Mouse (Mus musculus) midbrain, embryonic 16.5 days (tissue): ENCODE results near the gene Adamtsl1. TPM values are rescaled to one million over a fixed set of nuclear protein-coding genes. Genes with fewer than 3 reads are reported as not detected.
A peak's percentile ranks its signal among the peaks of the same experiment; 100 is the strongest.

Source experiments
- ATAC-seq: fragments of 200-750 bp; cut with Nextera tagmentation; 2 replicates; pipeline ENCODE4 v1.8.0; 2017; ENCODE audit warnings: moderate TSS enrichment
- H3K27ac ChIP-seq: fragments of 300-500 bp; sonication (generic); 2 replicates; pipeline ENCODE4 v1.5.1; 2014; ENCODE audit warnings: mild to moderate bottlenecking, low read length, mixed read lengths
- H3K27me3 ChIP-seq: fragments of 300-500 bp; sonication (generic); 2 replicates; pipeline ENCODE4 v1.6.1; 2014; ENCODE audit warnings: low read depth, low read length, mixed read lengths; ENCODE audit not compliant: control insufficient read depth, insufficient read depth
- H3K36me3 ChIP-seq: fragments of 300-500 bp; sonication (generic); 2 replicates; pipeline ENCODE4 v1.6.1; 2014; ENCODE audit warnings: mild to moderate bottlenecking, low read length, moderate library complexity, mixed read lengths; ENCODE audit not compliant: control insufficient read depth, insufficient read depth
- H3K4me1 ChIP-seq: fragments of 300-500 bp; sonication (generic); 2 replicates; pipeline ENCODE4 v1.6.1; 2014; ENCODE audit warnings: mild to moderate bottlenecking, low read length, mixed read lengths; ENCODE audit not compliant: control insufficient read depth, insufficient read depth
- H3K4me2 ChIP-seq: fragments of 300-500 bp; sonication (generic); 2 replicates; pipeline ENCODE4 v1.6.1; 2014; ENCODE audit warnings: mild to moderate bottlenecking, low read length, mixed read lengths
- H3K4me3 ChIP-seq: fragments of 300-500 bp; sonication (generic); 2 replicates; pipeline ENCODE4 v1.5.1; 2014; ENCODE audit warnings: low read depth, mild to moderate bottlenecking, low read length, moderate library complexity, mixed read lengths
- H3K9ac ChIP-seq: fragments of 300-500 bp; sonication (generic); 2 replicates; pipeline ENCODE4 v1.6.1; 2014; ENCODE audit warnings: low read depth, low read length, mixed read lengths
- H3K9me3 ChIP-seq: fragments of 300-500 bp; sonication (generic); replicated peaks from 2 replicates; pipeline ENCODE4 v1.6.1; 2014; ENCODE audit warnings: mild to moderate bottlenecking, low read length, mixed read lengths; ENCODE audit not compliant: control insufficient read depth, poor library complexity, severe bottlenecking
- WGBS: fragments of 180-500 bp; shearing (Covaris S2); extraction: QIAGEN DNeasy Blood & Tissue Kit; methylation state at CpG from one replicate; pipeline ENCODE4 v1.1.7; 2014; 5-methylcytosine and 5-hydroxymethylcytosine counted together
- polyA plus RNA-seq: library from polyadenylated mRNA; unstranded; fragments of >200 nt; fragmentation: Nextera tagmentation; extraction: Ambion mirVana; gene quantifications from 2 replicates; pipeline ENCODE4 v1.2.1, GENCODE M21; 2015

Gene Adamtsl1
- polyA plus RNA-seq, 1 experiment from 2014 or later = 8.2 TPM

DNA sequence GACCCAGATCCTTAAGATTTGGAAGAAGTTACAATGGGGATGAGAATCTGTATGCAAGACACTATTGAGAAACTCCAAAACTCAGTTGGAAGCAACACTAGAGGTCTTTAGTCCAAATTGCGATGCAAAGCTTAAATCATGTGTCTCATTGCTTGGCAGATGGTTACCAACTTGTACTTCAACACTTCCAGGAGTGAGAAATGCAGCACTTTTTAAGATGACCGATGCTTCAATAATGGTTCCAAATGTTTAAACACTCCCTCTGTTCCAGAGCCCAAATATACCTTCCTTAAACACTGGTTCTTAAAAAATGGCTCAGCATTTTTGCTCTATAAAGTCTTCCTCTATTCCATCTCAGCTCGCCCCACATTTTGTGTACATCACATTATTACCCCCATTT lies 499.7 kb downstream of the Adamtsl1 start:
- no peak for ATAC-seq
- 94% methylated on average over 3 of the region's 3 CpGs for WGBS

DNA sequence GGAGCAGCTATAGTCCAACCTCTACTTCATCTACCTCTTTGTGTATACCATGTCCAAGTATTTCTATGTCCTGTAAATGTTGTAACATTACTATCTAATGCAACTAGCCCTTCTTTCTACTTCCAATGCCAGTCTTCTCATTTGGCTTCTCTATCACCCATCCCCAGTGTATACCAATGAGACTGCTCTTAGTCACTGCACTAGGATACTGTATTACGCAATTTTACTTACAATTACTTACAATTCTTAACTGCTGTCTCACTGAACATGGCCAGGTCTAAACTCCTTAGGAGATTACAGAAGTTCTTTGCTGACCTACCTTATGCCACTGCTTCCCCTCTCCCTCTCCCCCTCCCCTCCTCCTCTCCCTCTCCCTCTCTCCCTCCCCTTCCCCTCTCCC lies 505.0 kb downstream of the Adamtsl1 start:
- no peak overlapping the region for H3K4me2 ChIP-seq
- H3K27ac ChIP-seq = no peak overlapping the region
- H3K27me3 ChIP-seq = no peaks in the 10 kb centered on the region
- ATAC-seq = no peak
- peaks cover 2% of the 10 kb centered on the region; the same call in 1 of the 2 replicates for H3K4me1 ChIP-seq
- H3K9ac ChIP-seq = no peak overlapping the region
- no peak overlapping the region for H3K4me3 ChIP-seq
- WGBS = 91% methylated on average over 1 of the region's 1 CpGs
- H3K36me3 ChIP-seq = no peaks in the 10 kb centered on the region
- H3K9me3 ChIP-seq = no peaks in the 10 kb centered on the region

More for the DNA sequence above, 499.7 kb downstream of the Adamtsl1 start:
- Histone ChIP-seq H3K4me2 (no peak overlapping the region), H3K9me3 (no peaks in the 10 kb centered on the region), H3K36me3 (no peaks in the 10 kb centered on the region), H3K27ac (no peak overlapping the region), H3K27me3 (no peaks in the 10 kb centered on the region), H3K4me1 (no peaks in the 10 kb centered on the region), H3K4me3 (no peak overlapping the region), H3K9ac (no peak overlapping the region)

DNA sequence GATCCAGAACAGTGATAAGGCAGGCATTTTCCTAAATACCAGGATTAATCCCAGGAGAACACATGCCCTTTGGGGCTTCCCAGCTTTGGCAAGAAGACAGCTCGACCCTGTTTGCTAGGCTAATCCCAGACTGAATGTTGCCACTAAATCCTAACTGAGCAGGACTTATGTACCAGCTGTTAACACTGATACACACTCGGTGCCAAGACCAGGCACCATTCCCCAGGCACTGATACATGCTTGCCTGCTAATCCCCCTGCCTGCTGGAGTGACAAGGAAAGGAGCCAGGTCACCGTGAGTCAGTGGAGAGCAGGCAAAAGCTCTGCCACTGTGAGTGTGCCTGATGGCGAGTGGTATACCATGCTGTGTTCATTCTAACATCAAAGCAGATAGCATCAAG lies 505.6 kb downstream of the Adamtsl1 start:
- peak; percentile 84 for ATAC-seq
- Histone ChIP-seq H3K9me3 (no peaks in the 10 kb centered on the region), H3K27ac (no peak overlapping the region), H3K36me3 (no peaks in the 10 kb centered on the region), H3K27me3 (no peaks in the 10 kb centered on the region), H3K4me2 (no peak overlapping the region), H3K4me3 (no peak overlapping the region), H3K4me1 (peaks cover 2% of the 10 kb centered on the region; the same call in 1 of the 2 replicates), H3K9ac (no peak overlapping the region)
- 12% methylated on average over 4 of the region's 4 CpGs for WGBS

DNA sequence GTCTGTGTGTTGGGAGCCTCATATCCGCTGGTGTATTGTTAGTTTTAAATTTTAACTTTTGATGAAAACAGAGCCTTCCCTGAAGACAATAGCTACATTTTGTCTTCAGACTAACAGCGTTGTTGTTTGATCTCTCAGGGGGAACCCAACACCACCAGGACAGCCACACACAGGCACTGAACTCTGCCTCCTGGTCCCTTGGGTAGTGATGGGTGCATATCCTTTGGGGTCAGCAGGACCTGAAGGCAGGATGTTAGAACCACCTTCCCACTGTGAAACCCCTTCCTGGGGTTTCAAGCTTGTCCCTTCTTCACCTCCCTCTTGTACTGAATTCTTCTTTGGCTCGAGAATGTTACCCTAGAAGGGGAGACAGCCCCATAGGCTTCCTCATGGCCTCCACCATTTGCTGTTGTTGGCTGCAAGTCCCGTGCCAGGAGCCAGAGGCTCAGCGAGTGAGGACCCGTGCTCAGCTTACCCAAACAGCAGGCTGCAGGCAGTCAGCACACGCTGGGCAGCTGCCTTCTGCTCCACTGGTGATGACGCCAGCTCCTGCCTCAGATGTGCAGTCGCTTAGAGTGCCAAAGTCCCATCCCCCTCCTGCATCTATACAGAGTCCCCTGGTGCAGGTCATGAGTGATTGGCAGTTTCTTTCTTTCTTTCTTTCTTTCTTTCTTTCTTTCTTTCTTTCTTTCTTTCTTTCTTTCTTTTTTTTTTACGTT lies 506.6 kb downstream of the Adamtsl1 start:
- 27% methylated on average over 10 of the region's 10 CpGs for WGBS
- H3K4me2 ChIP-seq = no peak overlapping the region
- H3K27me3 ChIP-seq = no peaks in the 10 kb centered on the region; the same call in 1 of the 2 replicates
- H3K4me1 ChIP-seq = peaks cover 2% of the 10 kb centered on the region; the same call in 1 of the 2 replicates
- no peaks in the 10 kb centered on the region for H3K9me3 ChIP-seq
- H3K4me3 ChIP-seq = no peak overlapping the region
- ATAC-seq = peak; percentile 81
- H3K36me3 ChIP-seq = no peaks in the 10 kb centered on the region
- no peak overlapping the region for H3K9ac ChIP-seq
- H3K27ac ChIP-seq = no peak overlapping the region

DNA sequence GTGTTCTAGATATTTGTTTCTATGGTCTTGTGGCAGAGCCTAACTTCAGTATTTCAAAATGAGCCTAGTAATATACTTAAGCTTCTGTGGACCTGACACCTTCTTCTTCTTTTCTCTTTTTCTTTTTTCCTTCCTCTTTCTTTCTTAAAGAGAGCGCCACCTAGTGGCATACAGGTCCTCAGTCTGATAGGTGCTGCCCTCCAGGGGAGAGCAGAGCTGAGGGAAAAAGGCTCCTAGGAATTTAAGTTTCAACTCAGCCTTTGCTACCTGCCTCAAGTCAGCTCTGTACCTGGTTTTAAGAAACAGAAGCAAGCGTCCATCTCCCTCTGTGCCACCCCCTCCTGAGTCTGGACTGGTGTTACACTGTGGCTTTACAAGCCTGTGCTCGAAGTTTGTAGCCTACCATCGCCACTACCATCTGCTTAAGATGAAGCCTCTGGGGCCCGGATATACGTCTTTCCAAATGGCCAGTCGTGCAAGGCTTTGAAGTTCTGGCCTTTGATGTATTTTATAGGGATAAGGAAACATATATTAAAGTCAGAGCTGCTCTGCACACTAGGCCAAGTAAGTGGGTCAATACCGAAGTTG lies 510.7 kb downstream of the Adamtsl1 start:
- no peak for ATAC-seq
- 56% methylated on average over 8 of the region's 8 CpGs for WGBS
- Histone ChIP-seq H3K4me1 (peaks cover 2% of the 10 kb centered on the region; the same call in 1 of the 2 replicates), H3K27me3 (no peaks in the 10 kb centered on the region; the same call in 1 of the 2 replicates), H3K9ac (no peak overlapping the region), H3K36me3 (no peaks in the 10 kb centered on the region), H3K4me2 (no peak overlapping the region), H3K9me3 (no peaks in the 10 kb centered on the region), H3K4me3 (no peak overlapping the region), H3K27ac (no peak overlapping the region)

DNA sequence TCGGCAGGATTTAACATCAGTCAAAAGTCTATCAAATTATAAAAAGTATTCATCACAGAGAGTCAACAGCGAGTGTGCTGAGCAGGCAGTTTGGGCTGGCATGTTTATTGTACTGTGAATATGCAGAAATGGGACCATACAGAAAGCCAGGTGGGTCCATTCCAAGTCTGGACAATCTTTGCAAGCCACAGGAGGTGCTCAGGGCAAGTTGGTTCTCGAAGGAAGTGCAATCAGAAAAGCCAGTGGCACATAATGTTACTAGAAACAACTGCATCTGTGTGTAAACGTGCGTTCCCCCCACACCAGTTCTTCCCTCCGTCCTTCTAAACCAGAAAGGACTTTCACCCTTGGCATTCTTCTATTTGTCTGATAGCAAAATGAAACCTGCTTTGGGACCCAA lies 515.5 kb downstream of the Adamtsl1 start:
- Histone ChIP-seq H3K27me3 (no peaks in the 10 kb centered on the region; the same call in 1 of the 2 replicates), H3K4me3 (no peak overlapping the region), H3K9ac (no peak overlapping the region), H3K4me2 (no peak overlapping the region), H3K27ac (no peak overlapping the region), H3K36me3 (no peaks in the 10 kb centered on the region), H3K9me3 (no peaks in the 10 kb centered on the region), H3K4me1 (peaks cover 3% of the 10 kb centered on the region; the same call in 1 of the 2 replicates)
- no peak for ATAC-seq
- WGBS = 84% methylated on average over 6 of the region's 6 CpGs

DNA sequence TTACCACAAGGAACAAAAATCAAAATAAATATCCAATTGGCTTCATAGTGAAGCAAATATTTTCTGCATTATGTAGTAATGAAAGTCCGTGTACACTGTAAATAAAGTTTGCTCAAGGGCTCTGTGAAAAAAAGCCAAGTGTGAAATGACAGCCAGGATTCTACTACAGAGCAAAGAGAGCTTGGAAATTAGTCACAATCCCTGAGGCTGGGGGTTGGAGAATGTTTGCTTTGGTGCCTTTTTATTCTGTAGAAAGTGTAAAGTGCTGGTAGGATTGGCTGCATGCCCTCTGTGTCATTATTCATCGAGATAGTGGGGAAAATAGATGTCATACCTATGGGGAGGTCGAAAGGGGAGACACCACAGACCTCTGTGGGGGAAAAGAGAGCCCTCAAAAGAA lies 516.2 kb downstream of the Adamtsl1 start:
- Histone ChIP-seq H3K36me3 (no peaks in the 10 kb centered on the region), H3K9me3 (no peaks in the 10 kb centered on the region), H3K4me2 (no peak overlapping the region), H3K27me3 (no peaks in the 10 kb centered on the region), H3K27ac (no peak overlapping the region), H3K9ac (no peak overlapping the region), H3K4me1 (peaks cover 3% of the 10 kb centered on the region; the same call in 1 of the 2 replicates), H3K4me3 (no peak overlapping the region)
- 55% methylated on average over 3 of the region's 3 CpGs for WGBS
- ATAC-seq = no peak

DNA sequence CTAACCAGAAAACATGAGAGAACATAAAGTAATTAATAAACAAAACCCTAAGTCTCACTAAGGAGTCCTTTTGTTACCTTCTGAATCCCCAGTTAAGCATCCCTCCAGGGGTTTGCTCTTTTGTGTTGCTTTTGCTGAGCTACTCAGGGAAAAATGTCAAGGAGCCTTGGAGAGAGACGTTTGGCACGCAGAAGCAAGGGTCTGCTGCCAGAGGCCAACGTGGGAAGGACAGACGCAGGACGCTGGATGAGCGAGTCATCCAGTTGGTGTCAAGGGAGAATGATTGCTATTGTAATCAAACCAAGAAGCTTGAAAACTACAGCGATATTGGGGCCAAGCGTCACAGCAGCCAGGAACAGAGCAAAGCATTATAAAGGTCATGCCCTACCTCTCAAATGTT lies 517.1 kb downstream of the Adamtsl1 start:
- no peak overlapping the region for H3K4me2 ChIP-seq
- peaks cover 3% of the 10 kb centered on the region; the same call in 1 of the 2 replicates for H3K4me1 ChIP-seq
- H3K4me3 ChIP-seq = no peak overlapping the region
- no peaks in the 10 kb centered on the region for H3K9me3 ChIP-seq
- H3K27ac ChIP-seq = no peak overlapping the region
- ATAC-seq = no peak
- no peaks in the 10 kb centered on the region for H3K27me3 ChIP-seq
- H3K9ac ChIP-seq = no peak overlapping the region
- no peaks in the 10 kb centered on the region for H3K36me3 ChIP-seq
- 6% methylated on average over 8 of the region's 8 CpGs for WGBS

DNA sequence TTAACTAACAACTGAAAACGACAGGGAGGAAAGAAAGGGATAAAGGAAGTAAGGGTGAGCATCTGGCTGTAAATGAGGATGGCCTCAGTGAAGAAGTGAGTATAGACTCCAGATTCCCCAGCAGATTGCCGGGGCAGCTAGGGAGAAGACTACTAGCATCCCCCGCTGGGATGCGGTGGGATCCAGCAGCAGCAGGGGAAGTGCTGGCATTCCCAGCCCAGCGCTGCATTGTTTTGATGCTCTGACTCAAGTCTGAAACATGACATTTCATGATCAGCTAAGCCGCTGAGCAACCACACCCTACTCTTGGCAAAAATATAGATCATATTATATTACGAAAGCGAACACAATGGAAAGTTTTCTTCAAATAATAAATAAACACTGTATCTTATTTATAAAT lies 526.9 kb downstream of the Adamtsl1 start:
- Histone ChIP-seq H3K4me1 (peaks cover 3% of the 10 kb centered on the region; the same call in 1 of the 2 replicates), H3K36me3 (no peaks in the 10 kb centered on the region), H3K4me3 (no peak overlapping the region), H3K27ac (no peak overlapping the region), H3K4me2 (no peak overlapping the region), H3K9me3 (no peaks in the 10 kb centered on the region), H3K9ac (no peak overlapping the region), H3K27me3 (no peaks in the 10 kb centered on the region)
- no peak for ATAC-seq
- WGBS = 39% methylated on average over 8 of the region's 8 CpGs
